Mouse (Mus musculus): ENCODE data around the gene Sv2c.

Sv2c gene

DNA sequence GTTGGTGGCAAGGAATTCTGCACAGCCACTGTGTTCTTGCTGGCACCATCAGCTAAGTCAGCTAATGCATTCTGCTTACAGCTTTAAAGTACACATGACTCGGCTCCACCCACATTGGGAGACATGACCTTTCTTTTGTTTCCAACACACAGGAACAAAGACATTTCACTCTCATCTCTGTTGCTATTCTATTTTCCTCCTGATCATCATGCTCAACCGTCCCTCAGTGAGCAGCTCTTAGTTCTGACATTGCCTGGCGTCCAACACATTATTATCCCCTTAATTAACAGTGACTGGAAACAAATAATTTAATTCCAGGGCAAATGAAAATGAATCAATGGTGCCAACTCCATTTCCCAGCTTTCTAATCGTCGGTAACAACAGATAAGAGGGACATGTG, 87.0 kb downstream of the Sv2c start:
- DNase-seq: no peak

DNA sequence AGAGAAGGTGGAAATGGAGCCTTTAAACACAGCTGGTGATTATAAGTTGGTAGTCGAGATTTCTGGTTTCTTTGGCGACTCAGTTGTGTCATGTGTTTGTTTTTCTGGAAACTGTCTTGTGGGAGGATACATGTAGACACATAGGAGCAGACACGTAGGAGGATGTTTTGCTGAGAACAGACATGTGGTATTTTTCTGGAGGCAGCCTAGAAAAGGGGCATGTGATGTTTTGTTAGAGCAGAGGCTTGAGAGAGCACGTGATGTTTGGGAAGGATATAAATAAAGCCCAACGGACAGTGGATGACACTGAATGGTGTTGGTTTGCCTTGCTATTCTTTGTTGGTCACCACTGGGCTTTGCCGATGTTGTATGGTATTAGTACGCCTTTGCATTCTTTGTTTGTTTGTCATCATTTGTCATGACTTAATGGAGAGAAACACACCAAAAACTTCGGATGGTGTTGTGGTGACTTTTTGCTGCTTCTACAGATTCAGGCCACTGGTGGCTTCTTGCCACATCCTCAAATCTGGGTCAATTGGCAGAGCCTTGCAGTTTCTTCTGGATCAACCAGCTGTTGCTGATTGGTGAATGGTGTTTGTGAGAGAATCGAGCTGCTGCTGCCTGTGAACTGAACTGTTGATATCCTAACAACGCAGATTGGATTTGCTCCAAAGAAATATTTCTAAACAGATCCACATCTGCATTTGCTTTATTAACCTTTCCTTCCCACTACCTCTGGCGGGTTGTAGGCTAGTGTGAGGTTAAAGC, 91.9 kb downstream of the Sv2c start:
- DNase-seq: no peak

DNA sequence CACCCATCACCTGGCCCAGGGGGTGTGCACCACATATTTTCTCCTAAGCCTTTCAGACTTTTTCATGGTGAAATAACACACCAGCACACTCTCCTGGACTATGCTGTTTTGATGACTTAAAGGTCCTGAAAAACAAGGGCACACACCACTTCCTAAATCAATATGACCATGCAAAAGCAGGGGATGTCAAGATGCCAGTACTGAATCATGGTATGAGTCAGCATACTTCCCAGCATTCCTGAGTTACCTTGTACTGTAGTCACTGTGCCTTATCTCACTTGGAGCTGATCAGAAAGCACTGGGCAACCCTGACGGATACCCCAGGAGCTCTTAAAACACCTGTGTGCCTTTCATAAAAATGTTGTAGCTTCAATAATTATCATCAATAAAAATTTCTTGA, 92.8 kb downstream of the Sv2c start:
- no peak for DNase-seq

DNA sequence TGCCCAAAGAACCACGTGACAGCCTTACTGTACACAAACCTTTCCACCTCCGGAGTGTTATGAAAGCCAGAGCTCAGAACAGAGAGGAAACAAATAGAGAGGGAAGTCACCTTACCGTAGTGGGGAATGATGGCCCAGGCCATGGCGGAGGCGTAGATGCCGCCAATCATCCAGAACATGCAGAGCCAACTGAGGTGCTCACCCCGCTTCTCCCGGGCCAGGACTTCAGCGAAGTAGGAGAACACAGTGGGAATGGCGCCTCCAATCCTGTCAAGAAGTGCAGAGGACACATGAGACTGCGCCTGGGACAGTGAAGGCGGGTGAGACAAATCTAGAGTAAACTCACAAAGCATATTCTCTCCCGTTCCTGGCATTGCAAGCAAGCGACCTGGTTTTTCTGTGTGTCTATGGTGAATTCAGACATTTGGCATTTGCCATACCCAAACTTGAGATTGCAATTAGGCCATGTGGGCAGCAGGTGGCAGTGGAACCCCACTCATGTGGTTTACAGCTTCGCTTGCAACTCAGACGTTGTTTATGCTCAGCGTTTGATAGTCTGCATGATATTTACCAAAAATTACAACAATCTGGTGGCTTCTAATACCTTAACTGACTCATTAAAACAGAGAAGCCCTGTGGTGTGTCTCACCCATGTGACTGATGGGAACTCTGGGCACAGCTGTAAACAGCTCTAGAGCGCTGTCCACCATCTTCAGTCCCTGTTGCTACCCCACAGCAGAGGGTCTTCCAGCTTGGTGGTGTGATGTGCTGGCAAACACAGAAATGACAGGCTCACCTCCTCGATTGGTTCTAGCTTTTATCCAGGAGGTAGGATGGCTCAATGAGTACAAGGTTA, 101.8 kb downstream of the Sv2c start:
- peak; percentile 20 for DNase-seq

DNA sequence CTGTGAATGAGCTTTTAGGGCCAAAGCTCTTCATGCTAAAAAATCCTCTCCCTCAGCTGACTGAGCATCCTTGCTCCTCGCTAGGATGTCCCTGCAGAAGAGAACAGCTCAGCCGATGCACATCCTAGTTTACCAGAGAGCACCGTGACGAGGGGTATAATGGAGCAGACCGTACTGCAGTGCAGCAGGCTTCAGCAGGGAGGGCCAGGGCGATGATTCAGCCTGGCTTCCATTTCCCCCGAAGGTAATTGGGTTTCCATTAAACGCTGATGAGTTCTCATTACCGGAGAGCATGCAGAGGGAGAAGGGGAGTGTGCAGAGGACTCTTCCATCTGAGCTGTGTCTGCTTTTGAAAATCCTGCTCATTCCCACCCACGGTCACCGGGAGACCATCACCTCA, 108.5 kb downstream of the Sv2c start:
- no peak for DNase-seq

DNA sequence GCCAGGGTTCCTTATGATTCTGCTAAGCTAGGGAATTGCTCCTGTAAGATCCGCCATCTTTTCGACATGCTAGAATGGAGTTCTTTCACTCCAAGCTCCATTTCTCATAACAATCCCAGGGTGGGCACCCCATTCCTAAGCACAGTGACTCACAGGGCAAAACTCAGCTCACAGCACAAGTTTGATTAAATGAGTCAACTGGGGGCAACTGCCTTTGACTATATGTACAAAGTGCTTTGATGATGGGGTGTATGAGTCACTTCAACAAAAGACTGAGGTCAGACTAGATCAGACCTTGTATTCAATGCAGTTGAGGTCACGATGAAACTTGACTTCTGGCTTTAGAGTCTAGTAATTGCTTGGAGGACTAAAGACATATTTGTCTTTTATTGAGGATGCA, 116.9 kb downstream of the Sv2c start:
- DNase-seq: no peak

DNA sequence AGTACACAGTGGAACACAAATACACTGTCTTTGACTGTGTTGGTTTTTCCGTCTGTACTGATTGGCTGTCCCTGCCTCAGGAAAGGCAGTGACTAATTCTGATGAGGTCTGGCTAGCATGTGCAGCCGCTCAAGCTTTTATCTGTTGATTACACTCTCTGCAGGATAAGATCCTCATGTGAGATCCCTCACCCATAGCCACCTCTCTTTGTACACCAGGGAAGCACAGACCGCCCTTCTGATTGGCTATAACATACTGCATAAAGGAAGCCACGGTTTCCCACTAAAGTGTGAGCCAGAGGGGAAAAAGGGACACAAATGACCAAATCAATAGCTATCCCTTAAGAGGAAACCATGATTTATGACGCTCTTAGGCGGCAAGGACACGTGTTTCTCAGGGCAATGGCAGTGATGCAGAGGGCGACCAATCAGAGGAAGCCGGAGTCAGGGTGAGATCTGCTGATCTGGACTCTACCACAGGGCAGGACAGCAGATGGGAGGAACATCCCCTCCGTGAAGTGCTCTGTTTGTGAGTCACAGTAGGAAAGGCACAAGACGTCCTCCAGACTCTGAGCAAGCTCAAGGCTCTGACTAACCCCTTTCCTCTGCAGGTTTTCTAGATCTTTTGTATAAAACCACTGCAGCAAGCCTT, 121.4 kb downstream of the Sv2c start:
- DNase-seq: no peak

DNA sequence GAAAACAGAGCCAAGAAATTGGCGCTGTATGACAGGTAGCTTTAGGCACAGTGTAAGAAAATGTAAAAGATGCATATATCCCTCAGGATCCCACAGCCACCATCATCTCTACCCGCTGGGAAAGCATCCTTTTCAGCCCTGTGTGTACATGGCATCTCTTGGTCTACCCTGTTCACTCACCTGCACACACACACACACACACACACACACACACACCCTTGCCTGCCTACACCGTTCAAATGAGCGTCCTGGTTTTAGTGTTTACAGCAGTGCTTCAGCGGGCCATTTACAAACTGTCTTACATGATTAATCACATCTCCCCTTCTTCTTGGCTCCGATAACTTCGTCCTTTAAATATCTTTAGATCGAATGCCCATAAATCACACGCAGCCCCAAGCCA, 123.4 kb downstream of the Sv2c start:
- DNase-seq: no peak

DNA sequence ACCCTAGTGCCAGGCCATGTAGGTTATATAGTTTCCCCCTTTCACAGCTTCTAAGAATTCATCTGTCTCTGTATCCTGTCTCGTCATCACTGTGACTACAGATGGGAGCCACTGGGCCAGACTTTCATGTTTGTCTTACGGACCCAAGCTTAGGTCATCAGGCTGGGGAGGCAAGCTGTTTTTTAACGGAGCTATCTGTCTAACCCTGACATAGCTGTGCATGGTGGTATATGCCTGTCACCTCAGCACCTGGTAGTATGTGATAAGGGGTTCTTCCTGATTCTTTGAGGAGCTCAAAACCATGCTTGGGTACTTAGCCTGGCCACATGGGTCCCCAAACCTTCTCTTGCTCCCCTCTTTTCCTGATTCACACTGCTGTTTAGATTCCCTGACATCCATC, 124.2 kb downstream of the Sv2c start:
- DNase-seq: no peak

DNA sequence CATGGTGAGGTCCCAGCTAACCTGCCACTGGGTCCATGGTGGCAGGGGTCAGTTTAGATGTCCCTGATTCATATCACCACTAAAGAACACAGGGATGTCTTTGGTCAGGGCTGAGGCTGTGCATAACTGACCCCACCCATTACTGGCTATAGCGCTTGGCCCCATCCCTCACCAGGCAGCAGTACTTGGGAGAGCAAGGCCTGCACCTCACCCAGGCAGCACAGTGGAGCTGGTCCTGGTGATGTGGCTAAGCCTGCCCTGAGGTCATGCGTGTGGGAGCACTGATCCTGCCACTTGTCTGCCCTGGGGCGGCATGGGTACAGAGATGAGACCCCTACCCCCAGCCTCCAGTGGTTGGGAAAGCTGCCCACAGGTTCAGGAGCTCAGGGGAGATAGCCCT, 128.8 kb downstream of the Sv2c start:
- DNase-seq: no peak

DNA sequence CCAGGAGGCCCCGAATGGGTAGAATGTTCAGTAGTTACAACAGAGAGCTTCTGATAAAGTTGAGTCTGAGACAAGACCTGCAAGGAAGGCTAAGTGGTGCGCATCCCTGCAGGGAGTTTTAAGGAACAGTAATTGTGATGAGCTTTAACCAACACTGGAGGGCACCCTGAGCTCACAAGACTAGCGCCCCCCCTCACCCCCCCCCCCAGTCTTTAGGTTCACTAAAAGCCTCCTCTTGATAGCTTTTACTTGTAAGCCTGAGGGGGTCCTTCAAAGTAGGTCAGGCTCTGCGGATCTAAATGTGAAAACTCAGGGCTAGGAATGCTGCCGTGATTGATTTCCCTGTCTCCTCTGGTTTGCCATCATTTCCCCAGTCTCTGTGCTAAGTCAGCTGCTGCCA, 129.9 kb downstream of the Sv2c start:
- DNase-seq: no peak

DNA sequence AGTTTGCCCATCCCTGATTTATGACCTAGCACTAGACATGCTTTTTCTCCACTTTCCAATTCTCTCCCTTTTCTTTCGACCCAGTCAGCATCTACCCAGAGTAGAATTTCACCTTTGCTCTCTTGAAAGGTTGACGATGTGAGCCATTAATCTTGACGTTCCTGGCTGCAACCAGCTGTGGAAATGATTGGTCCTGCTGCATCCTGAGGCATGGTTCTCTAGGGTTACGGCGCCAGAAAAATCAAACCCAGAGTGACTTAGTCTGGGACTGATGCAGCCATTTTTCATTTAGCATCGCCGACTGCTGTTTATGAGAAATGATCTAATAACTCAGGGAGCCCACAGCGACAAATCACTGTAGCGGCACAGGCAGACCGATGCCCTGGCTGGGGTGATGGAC, 133.0 kb downstream of the Sv2c start:
- DNase-seq: no peak

DNA sequence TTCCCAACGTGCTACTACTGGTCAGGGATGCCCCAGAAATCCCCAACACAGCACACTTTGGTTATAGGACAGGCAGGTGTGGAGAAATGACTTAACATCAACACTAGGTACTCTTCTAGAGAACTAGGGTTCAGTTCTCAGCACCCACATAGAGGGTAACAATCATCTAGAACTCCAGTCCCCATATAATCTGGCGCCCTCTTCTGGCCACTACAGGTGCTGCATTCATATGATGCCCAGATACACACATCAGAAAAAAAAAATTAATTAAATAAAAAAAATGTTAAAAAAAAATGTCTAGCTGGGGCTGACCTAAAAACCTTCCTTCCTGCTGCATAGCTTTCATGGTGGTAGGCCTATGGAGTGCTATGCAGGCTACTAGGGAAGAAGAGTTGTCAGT, 135.1 kb downstream of the Sv2c start:
- no peak for DNase-seq

DNA sequence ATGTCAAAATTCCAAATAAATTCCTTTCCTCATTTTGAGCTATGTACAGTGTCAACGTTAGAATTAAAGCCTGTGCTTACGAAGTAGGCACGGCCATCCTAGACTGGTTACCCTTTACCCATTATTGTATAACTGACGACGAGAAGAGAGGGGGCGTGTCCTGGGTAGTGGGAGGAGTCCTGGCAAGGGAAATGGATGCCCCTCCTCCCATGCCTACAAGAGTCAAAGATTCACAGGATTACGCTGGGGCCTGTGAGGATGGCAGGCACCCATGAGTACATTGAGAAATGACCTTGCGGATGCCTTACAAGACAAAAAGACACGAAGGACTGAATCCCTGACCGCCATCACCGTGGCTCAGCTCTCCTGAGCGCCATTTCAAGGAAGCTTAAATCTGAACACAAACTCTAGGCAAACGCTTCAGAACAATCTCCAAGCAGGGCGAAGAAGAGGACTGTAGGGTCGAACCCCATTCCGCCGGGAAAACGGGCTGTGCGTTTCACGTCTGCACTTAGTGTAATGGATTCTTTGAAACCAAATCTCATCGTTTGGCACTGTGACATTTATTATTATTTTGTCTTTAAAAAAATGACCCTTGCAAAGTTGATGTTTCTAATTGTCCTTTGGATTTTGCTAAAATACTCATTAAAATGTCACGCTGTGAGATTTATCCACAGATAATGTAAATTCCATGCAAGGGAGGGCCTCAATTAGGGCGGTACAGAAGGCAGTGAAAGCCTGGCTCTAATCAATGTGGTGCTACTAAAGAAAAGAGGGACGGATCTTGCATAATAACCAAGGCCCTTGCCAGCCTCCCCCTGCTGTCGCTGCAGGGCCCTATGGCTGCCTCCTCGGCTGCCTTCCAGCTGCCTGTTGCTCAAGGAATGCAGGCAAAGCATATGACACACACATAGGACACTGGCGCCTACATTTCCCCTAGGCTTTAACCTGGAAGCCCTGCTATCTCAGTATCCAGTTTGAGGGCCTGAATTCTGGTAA, 137.4 kb downstream of the Sv2c start:
- DNase-seq: no peak

DNA sequence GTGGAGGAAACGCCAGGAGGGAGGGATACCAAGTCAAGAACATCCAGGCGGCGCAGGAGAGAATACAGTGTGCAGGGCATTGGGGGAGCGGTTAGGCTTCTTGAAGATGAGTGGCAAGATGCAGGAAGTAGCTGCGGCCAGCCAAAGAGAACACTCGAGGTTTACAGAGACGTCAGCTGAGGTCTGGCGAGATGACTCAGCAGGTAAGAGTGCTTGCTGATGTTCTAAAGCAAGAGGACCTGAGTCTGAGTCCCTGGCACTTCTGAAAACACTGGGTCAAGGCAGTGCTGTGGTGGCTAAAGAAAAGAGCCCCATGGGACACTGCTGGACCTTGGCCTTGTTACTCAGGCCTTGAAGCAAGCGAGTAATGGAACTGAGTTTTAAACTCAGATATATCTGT, 144.2 kb downstream of the Sv2c start:
- no peak for DNase-seq

DNA sequence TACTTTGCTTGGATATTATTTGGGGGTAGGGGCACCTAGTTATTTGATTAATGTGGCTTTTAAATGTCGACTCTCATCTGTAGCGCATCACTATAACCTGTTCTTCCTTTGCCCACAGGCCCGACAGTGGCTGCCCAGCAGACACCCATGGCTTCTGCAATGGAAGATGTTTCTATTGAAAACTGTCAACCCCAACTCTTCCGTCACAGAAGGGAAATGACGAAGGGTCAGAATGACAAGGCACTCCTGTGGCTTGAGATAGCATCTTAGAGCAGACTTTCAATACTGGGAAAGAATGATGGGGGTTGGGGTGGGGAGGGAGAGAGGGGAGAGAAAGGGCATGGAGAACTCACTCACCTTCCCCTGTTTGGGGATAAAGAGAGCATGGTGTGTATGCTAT, 145.2 kb downstream of the Sv2c start:
- no peak for DNase-seq

DNA sequence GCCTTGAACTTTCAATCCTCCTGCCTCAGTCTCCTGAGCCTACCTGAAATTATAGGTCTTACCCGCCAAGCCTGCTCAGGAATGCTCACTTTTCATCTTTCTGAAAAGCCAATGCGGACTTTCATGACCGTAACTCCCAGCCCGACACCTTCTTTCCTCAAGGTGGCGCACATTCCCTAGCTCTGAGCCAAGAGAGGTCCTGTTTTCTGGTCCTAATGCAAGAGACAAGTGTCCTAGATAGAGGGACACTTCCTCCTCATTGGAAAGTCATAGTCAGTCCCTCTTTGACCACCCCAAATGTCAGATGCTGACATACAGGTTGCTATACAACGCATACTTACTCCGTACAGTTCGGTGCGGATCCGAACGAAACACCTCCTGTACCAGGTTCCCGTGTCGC, 146.0 kb downstream of the Sv2c start:
- DNase-seq: no peak

DNA sequence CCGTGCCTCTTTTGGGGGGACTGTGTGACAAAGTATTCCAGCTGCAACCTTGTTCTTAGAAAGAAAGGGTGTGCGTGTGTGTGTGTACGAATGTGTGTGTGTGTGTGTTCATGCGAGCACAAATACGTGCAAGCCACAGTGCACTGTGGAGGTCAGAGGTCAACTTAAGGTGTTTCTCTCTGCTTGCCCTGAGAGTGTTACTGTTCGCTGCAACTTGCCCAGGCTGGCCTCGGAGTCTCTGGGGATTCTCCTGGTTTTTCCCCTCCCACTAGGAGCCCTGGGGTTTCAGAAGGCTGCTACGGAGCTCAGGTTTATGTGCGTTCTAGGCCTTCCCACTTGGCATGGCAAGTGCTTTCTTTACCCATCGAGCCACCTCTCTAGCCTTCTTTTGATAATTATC, 157.2 kb downstream of the Sv2c start:
- no peak for DNase-seq

DNA sequence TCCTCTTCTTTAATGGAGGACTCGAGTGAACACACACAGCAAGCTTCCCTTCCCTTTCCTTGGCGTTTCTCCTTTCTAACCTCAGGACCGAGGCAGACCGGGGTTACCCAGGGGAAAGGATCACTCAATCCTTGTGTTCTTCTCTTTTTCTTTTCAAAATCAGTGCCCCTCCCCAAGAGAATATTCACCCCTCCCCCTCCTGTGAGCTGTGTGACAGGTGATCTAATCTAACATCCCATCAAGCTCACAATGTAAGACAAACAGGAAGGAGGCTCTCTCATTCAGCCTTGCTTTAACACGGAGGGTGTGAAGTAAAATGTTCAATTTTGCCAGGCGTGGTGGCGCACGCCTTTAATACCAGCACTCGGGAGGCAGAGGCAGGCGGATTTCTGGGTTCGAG, 158.3 kb downstream of the Sv2c start:
- DNase-seq: no peak

DNA sequence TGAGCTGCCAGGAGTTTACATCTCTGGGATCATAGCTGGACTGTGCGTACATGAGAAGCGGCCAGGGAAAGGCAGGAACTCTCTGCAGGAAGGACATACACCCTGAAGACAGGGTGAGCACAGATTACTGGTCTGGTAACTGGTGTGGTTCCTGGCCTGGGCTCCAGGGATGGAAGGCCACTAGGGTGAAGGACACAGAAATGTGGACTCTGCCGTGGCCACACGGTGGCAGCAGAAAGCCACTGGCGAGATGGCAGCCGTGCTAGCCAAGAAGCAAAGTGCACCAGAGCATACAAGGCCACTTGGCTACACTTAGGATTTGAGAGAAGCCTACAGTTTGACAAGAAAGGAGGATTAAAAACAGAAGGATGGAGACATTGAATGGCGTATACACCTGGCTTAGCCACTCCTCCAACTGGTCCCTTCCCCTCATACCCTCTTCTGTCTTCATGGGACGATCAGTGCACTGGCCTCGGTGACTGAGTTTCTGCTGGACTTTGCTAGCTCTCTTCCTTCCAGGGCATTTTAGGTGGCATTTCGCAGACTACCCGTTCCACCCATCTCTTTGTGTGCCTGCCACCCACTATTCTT, 158.9 kb downstream of the Sv2c start:
- DNase-seq: no peak

DNA sequence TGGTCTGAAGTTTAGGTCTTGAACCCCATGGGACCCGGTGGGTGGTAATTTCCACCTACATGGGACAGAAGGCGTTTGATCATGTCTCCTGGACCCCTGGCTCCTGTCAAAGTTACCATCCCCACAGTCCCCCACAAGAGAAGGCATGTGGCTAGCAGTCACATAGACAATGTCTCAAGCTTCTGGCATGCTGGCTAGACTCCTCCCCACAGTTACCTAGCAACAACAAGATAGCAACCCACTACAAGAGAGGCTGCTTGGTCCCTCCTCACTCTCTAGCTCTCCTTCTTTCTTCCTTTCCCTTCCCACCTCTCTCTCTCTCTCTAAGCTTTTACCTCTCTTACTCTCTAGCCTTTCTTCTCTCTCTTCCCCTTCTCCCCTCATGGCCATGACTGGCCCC, 164.3 kb downstream of the Sv2c start:
- DNase-seq: peak; percentile 29

DNA sequence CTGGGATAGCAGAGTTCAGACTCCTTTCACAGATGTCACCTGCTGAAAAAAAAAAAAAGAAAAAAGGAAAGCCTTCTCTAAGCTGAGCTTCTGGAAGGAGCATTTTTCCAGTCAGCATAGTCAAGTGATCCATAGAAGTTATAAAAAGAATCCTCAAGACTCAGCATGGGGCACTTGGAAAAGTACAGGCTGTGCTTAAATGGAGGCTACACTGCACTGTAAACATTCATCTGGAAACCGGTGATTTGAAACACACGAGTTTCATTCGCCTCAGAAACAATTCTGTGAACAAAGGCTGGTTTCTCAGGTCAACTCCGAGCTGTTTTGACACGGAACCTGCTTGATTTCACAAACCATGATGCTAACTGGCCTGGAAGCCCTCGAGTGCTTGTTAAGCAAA, 165.6 kb downstream of the Sv2c start:
- DNase-seq: no peak

Measured in layer of hippocampus, adult 9-11 months (tissue).